Mouse (Mus musculus) B cell, adult 2 months (primary cell): Measurements from ENCODE around the gene Slc39a7.
"Not testable (repeated sequence)": the region's sequence is repeated elsewhere in the genome, so short reads cannot be mapped to it uniquely, and the experiment has no call there.

ENCODE experiments used
- DNase-seq, 2 experiments: peaks; one replicate each; pipeline ENCODE4 v3.0.0; 2022

Slc39a7 gene

GRCm38 (mm10) chr17:34029890-34030595 is 1.4 kb downstream of the Slc39a7 start:
- no peak for DNase-seq

- no peak for DNase-seq
These were observed 2.2 kb downstream of the Slc39a7 start for GRCm38 (mm10) chr17:34029150-34029889.

- peak in 1 of 2 experiments; percentile 7 for DNase-seq
These were observed 2.9 kb downstream of the Slc39a7 start for GRCm38 (mm10) chr17:34028501-34029149.

- DNase-seq, result peak; percentile 91 to 92
These were observed 3.7 kb downstream of the Slc39a7 start, which contains the start of gene H2-Ke6 for GRCm38 (mm10) chr17:34027656-34028223. H2-Ke6 (minus strand) TSS chr17:34028060.

- DNase-seq, result peak; percentile 79 to 83
These were observed 4.4 kb downstream of the Slc39a7 start for GRCm38 (mm10) chr17:34026917-34027655.

GRCm38 (mm10) chr17:34026221-34026620 is 5.3 kb downstream of the Slc39a7 start:
- no peak for DNase-seq

- no peak for DNase-seq
These were observed 5.7 kb downstream of the Slc39a7 start for GRCm38 (mm10) chr17:34025756-34026151.

GRCm38 (mm10) chr17:34024861-34025755 is 6.4 kb downstream of the Slc39a7 start:
- peak in 1 of 2 experiments; percentile 11 for DNase-seq

GRCm38 (mm10) chr17:34024317-34024821 is 7.1 kb downstream of the Slc39a7 start, which contains the start of gene Ring1:
Ring1 (minus strand) TSS chr17:34024680.
- peak; percentile 88 to 91 for DNase-seq

- DNase-seq, result no peak
These were observed 7.8 kb downstream of the Slc39a7 start for GRCm38 (mm10) chr17:34023678-34024077.

GRCm38 (mm10) chr17:34022987-34023386 is 8.5 kb downstream of the Slc39a7 start:
- DNase-seq, result no peak

GRCm38 (mm10) chr17:34022414-34022783 is 9.1 kb downstream of the Slc39a7 start:
- DNase-seq, result no peak

- no peak for DNase-seq
These were observed 9.7 kb downstream of the Slc39a7 start for GRCm38 (mm10) chr17:34021539-34022413.

GRCm38 (mm10) chr17:34013436-34013835 is 18.0 kb downstream of the Slc39a7 start:
- DNase-seq, result no peak

GRCm38 (mm10) chr17:34010156-34010555 is 21.3 kb downstream of the Slc39a7 start:
- DNase-seq, result no peak

- DNase-seq, result no peak
These were observed 24.9 kb downstream of the Slc39a7 start for GRCm38 (mm10) chr17:34006570-34006969.

GRCm38 (mm10) chr17:34003426-34003825 is 28.1 kb downstream of the Slc39a7 start:
- peak; percentile 73 to 76 for DNase-seq

- not testable (repeated sequence) for DNase-seq
These were observed 30.7 kb downstream of the Slc39a7 start for GRCm38 (mm10) chr17:34000796-34001195.

GRCm38 (mm10) chr17:34000150-34000537 is 31.3 kb downstream of the Slc39a7 start, which contains the start of gene H2-K1:
H2-K1 (minus strand) TSS chr17:34000347.
- DNase-seq, result peak; percentile 97 to 98
